Mouse (Mus musculus): Measurements from ENCODE around the gene Zfp750. TPM values are rescaled to one million over a fixed set of nuclear protein-coding genes. Genes with fewer than 3 reads are reported as not detected.

Gene Zfp750
- total and polyA plus RNA-seq, 3 experiments = 0.06 to 0.08 TPM; not detected in 1

DNA sequence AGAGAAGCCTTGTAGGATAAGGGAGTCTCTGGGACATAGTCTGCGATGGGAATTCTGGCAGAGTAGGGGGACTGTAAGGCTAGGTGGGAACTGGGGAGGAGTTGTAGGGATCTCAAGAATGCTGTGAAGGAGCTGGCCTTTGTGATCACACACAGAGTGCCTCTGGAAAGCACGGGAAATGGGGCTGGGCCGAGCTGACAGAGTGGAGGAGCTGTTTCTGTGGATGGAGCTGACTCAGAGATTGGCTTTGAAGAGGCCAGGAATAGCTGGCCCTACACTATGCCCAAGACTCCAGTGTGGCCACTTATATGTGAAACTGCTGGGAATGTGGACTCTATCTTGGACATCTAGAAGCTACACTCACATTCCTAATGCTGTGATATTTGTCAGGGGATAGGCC is 17.4 kb upstream of the Zfp750 start:
- no peaks in the 10 kb centered on the region for H3K9me3 ChIP-seq (replicated peaks; ENCODE audit: insufficient read depth, low read length)
- TF ChIP-seq ZMIZ1 (IDR thresholded peaks at IDR 0.05; ENCODE audit: low read depth, low read length) = no peak
- TF ChIP-seq POLR2A (IDR thresholded peaks at IDR 0.05; ENCODE audit: control insufficient read depth in 1 of 2, insufficient read depth in 1 of 2, low read depth in 1 of 2, low read length in 2 of 2, poor library complexity in 1 of 2) = no peak
- no peak for TF ChIP-seq MAZ (IDR thresholded peaks at IDR 0.05; ENCODE audit: low read depth, low read length)
- TF ChIP-seq GATA1 (IDR thresholded peaks at IDR 0.05; ENCODE audit: low read depth, low read length) = no peak
- TF ChIP-seq CHD1 (IDR thresholded peaks at IDR 0.05; ENCODE audit: low read depth, low read length) = no peak
- TF ChIP-seq KAT2A (conservative IDR thresholded peaks at IDR 0.05; ENCODE audit: low read depth, low read length) = no peak
- no peak for TF ChIP-seq CTCF (IDR thresholded peaks at IDR 0.05 in 2 of 3, conservative IDR thresholded peaks at IDR 0.05 in 1 of 3; ENCODE audit: control insufficient read depth in 1 of 3, insufficient read depth in 1 of 3, low read depth in 2 of 3, low read length in 3 of 3, poor library complexity in 1 of 3, severe bottlenecking in 1 of 3)
- TF ChIP-seq ETS1 (IDR thresholded peaks at IDR 0.05; ENCODE audit: low read depth, low read length) = no peak
- no peak for TF ChIP-seq TAL1 (IDR thresholded peaks at IDR 0.05; ENCODE audit: low read length)
- no peak for TF ChIP-seq MAFK (IDR thresholded peaks at IDR 0.05; ENCODE audit: borderline replicate concordance, low read depth, low read length)
- no peak for TF ChIP-seq ZKSCAN1 (IDR thresholded peaks at IDR 0.05; ENCODE audit: low read depth, low read length)
- TF ChIP-seq SIN3A (IDR thresholded peaks at IDR 0.05; ENCODE audit: low read length) = no peak
- no peak for TF ChIP-seq USF2 (IDR thresholded peaks at IDR 0.05; ENCODE audit: borderline replicate concordance in 1 of 2, insufficient read depth in 1 of 2, low read depth in 1 of 2, low read length in 2 of 2)
- no peak for TF ChIP-seq MAX (IDR thresholded peaks at IDR 0.05; ENCODE audit: low read length)
- TF ChIP-seq ELF1 (IDR thresholded peaks at IDR 0.05; ENCODE audit: low read depth, low read length) = no peak
- no peak for DNase-seq (ENCODE audit: low read depth, low spot score)
- H3K27ac ChIP-seq (ENCODE audit: control insufficient read depth, low read depth, low read length) = no peak overlapping the region
- H3K36me3 ChIP-seq (ENCODE audit: control insufficient read depth in 1 of 2, insufficient read depth in 2 of 2, low read length in 2 of 2) = no peaks in the 10 kb centered on the region; a peak in 2 of 4 replicates
- H3K4me1 ChIP-seq (ENCODE audit: control insufficient read depth in 1 of 2, insufficient read depth in 2 of 2, low read length in 2 of 2) = no peaks in the 10 kb centered on the region
- no peak overlapping the region for H3K4me3 ChIP-seq (ENCODE audit: control insufficient read depth in 1 of 2, insufficient read depth in 1 of 2, low read depth in 2 of 2, low read length in 2 of 2)
- no peaks in the 10 kb centered on the region for H3K27me3 ChIP-seq (ENCODE audit: control insufficient read depth in 1 of 2, insufficient read depth in 2 of 2, low read length in 2 of 2)
- H3K9ac ChIP-seq (ENCODE audit: control insufficient read depth, low read depth, low read length, poor library complexity, severe bottlenecking) = no peak overlapping the region
- H3K79me2 ChIP-seq (ENCODE audit: control insufficient read depth, insufficient read depth, low read length, poor library complexity) = no peaks in the 10 kb centered on the region

DNA sequence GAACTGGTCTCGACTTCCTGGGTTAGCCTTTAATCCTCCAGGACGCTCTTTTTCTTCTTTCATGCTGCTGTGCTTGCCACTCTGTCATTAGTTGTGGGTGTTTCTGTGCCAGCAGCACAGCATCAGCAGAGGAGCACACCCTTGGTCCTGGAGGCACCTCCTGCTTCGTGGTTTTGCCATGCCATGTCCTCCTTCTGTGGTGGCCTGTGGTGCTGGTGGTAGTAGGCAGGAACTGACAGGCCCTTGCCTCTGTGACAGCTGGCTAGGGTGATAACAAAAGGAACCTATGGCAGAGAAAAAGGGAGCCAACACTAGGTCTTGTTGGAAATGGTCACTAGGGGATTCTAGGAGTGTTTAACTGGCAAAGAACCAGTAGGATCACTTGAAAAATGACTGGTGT is 10.6 kb upstream of the Zfp750 start:
- H3K9me3 ChIP-seq (replicated peaks; ENCODE audit: insufficient read depth, low read length) = no peaks in the 10 kb centered on the region
- H3K4me3 ChIP-seq (ENCODE audit: control insufficient read depth in 1 of 2, insufficient read depth in 1 of 2, low read depth in 2 of 2, low read length in 2 of 2) = no peak overlapping the region
- peak; percentile 34 for TF ChIP-seq TAL1 (IDR thresholded peaks at IDR 0.05; ENCODE audit: low read length)
- no peak for TF ChIP-seq MXI1 (IDR thresholded peaks at IDR 0.05; ENCODE audit: low read depth, low read length)
- peak; percentile 25 for DNase-seq (ENCODE audit: low read depth, low spot score)
- H3K79me2 ChIP-seq (ENCODE audit: control insufficient read depth, insufficient read depth, low read length, poor library complexity) = no peaks in the 10 kb centered on the region
- no peak overlapping the region for H3K9ac ChIP-seq (ENCODE audit: control insufficient read depth, low read depth, low read length, poor library complexity, severe bottlenecking)
- H3K4me1 ChIP-seq (ENCODE audit: control insufficient read depth in 1 of 2, insufficient read depth in 2 of 2, low read length in 2 of 2) = peaks cover 0 to 2% of the 10 kb centered on the region in 2 experiments; a peak in 1 of 4 replicates
- H3K27me3 ChIP-seq (ENCODE audit: control insufficient read depth in 1 of 2, insufficient read depth in 2 of 2, low read length in 2 of 2) = no peaks in the 10 kb centered on the region
- no peak overlapping the region for H3K27ac ChIP-seq (ENCODE audit: control insufficient read depth, low read depth, low read length)
- H3K36me3 ChIP-seq (ENCODE audit: control insufficient read depth in 1 of 2, insufficient read depth in 2 of 2, low read length in 2 of 2) = no peaks in the 10 kb centered on the region; a peak in 2 of 4 replicates
